ENCODE assay signal across 8 mouse cellular contexts in the genomic region with DNA sequence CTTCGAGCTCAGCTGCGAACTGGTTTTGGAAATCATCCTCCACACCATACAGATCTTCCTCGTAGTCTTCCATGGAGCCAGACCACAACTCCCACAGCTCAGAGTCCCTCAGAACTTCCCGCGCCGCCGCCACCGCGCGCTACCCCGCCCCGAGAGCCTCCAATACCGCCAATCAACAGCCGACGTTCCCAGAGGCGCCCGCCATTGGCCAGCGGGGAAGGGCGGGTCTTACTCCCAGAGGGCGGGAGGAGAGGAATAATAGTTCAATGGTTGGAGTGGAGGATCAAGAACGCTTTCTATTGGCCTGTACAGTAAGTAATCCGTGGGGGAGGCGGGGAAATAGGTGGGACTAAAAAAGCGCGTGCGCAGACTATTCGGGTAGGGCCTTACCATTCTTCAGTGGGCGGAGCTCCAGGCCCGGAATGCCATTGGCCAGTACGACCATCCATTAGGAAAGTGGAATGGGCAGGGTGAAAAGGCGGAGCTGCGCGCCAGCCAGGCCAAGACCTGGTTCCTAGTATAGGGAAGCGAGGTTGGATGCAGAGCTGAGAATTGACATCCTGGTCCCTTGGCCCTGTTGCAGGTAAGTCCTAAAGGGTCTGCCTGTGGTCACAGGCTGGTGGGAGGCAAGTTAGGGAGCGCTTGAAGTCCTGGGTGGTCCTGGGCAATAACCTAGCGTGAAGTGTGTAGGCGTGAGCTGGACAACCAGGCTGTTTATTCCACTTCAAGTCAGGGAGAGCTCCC. TPM values are rescaled to one million over a fixed set of nuclear protein-coding genes. Genes with fewer than 3 reads are reported as not detected.
DNase-seq lines count a peak whose midpoint lies in the region; ATAC-seq lines count a peak whose summit lies in the region.

Gene Chtf18 (minus strand): TSS at position 155 of the 744 bp plus-strand sequence.
Gene Rpusd1 (plus strand): TSS at position 406 of the 744 bp plus-strand sequence.

- ATAC-seq in hematopoietic stem cell, adult 5-6 weeks (replicated peaks in 1 of 2; ENCODE audit: insufficient read depth in 1 of 2, low FRiP score in 2 of 2, low TSS enrichment in 1 of 2, low read depth in 1 of 2, poor library complexity in 2 of 2, severe bottlenecking in 2 of 2): peak; percentile 95 to 96
- peak; percentile 99 for ATAC-seq in lung, embryonic 16.5 days (ENCODE audit: low read depth)

- peak within 1 kb of the TSS; percentile 93 for H3K9ac ChIP-seq in lung, embryonic 16.5 days (ENCODE audit: low read length)

- peak; percentile 99 for DNase-seq in MEL-GATA-1-ER (ENCODE audit: extremely low read depth, low read depth)
- peak; percentile 99 for DNase-seq in cerebellum, adult 8-10 months
- peak; percentile 99 for DNase-seq in forelimb bud, embryonic 11.5 days (ENCODE audit: low read depth, low spot score)
- peak; percentile 99 for DNase-seq in layer of hippocampus, adult 9-10 months (ENCODE audit: low spot score)
- peak; percentile 93 for DNase-seq in ovary, postnatal 10 days (ENCODE audit: low spot score)
- DNase-seq in thymus, postnatal 10 days (ENCODE audit: low spot score in 2 of 2): peak; percentile 94 to 97

- WGBS in lung, embryonic 16.5 days: 1% methylated on average over 37 of the region's 37 CpGs

- H3K4me3 ChIP-seq in lung, embryonic 16.5 days (ENCODE audit: low read length): peak within 1 kb of the TSS; percentile 79

- H3K27me3 ChIP-seq in lung, embryonic 16.5 days (ENCODE audit: control insufficient read depth, insufficient read depth, low read depth, low read length): no peaks in the 10 kb centered on the region

- H3K9me3 ChIP-seq in lung, embryonic 16.5 days (ENCODE audit: control insufficient read depth, low read length): no peaks in the 10 kb centered on the region

- H3K4me1 ChIP-seq in lung, embryonic 16.5 days (replicated peaks; ENCODE audit: control insufficient read depth, insufficient read depth, low read length): peaks cover 15% of the 10 kb centered on the region

- H3K36me3 ChIP-seq in lung, embryonic 16.5 days (ENCODE audit: control insufficient read depth, insufficient read depth, low read length): peaks cover 20% of the 10 kb centered on the region

- peak within 1 kb of the TSS; percentile 45 for H3K27ac ChIP-seq in lung, embryonic 16.5 days (ENCODE audit: low read length)

- peak within 1 kb of the TSS; percentile 96 for H3K4me2 ChIP-seq in lung, embryonic 16.5 days (ENCODE audit: low read depth, low read length)

RNA-seq across cellular contexts. Expression of gene Chtf18, which starts in this region (rescaled TPM):
- total RNA-seq in hematopoietic stem cell, adult 5-6 weeks (2017): 11.9 and 12.8 TPM in 2 replicates
- polyA plus RNA-seq in lung, embryonic 16.5 days (2015; fragmentation: Nextera tagmentation; extraction: Ambion mirVana): 32.2 and 37.0 TPM in 2 replicates

RNA-seq across cellular contexts. Expression of gene Rpusd1, which starts in this region (rescaled TPM):
- 1.8 and 4.6 TPM in 2 replicates for total RNA-seq in hematopoietic stem cell, adult 5-6 weeks (2017)
- 25.0 and 26.6 TPM in 2 replicates for polyA plus RNA-seq in lung, embryonic 16.5 days (2015; fragmentation: Nextera tagmentation; extraction: Ambion mirVana)

Comparison
In these comparisons a context has a peak if more than half of its experiments do, and no peak if none do; other contexts are left out.
1. Peak in every context shown above with its lines: DNase-seq, ATAC-seq, H3K4me3 ChIP-seq and H3K27ac ChIP-seq.